Mouse (Mus musculus) lung, adult 2 months (tissue): Measurements from ENCODE around the gene Tmem151a.

Experiments used
- CTCF ChIP-seq: fragments of 200-500 bp; IDR thresholded peaks from 2 replicates; pipeline ENCODE4 v1.5.1; 2011; ENCODE audit warnings: mild to moderate bottlenecking, low read length, control low read depth; ENCODE audit not compliant: insufficient read depth
- POLR2A ChIP-seq: fragments of 200-500 bp; IDR thresholded peaks from 2 replicates; pipeline ENCODE4 v1.6.1; 2011; ENCODE audit warnings: low read depth, mild to moderate bottlenecking, control low read depth, low read length, borderline replicate concordance; ENCODE audit errors: extremely low read depth

DNA sequence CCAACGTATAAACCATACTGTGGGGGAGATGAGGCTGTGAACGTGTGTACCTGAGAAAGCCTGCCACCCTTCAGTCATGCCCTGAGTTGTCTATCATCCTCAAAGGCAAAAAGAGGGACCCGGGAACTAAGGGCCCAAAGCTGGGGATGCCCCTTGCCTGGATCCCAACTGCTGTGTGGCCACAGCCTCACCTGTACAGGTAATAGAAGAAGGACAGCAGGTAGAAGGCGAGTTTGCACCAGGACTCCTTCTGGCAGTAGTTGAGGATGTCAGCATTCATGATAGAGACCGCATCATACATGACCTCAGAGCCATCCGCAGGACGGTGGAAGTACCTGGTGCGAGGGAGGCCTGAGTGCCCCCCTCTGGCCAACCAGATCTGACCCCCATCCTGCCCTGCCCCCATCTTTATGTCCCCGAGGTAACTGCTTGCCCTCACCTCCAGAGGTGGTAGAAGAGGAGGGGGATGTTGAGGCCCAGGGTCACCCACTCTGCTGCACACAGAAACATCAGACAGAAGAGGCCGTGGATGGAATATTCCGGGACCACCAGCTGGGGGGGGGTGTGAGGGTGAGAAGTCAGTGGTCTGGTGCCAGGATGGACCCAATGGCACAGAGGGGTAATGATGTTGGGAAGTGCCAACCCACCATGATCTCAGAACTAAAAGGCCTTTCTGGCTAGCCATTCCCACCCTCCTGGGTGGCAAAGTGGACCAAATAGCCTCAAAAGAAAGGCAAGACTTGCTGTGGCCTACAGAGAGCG is 8.3 kb upstream of the Tmem151a start:
- TF ChIP-seq CTCF (no peak), POLR2A (no peak)
